Mouse (Mus musculus) liver, postnatal 0 days (tissue): ENCODE data around the gene Arhgef2.

Experiments used
- CTCF ChIP-seq: sonication (generic); IDR thresholded peaks from 2 replicates; pipeline ENCODE4 v1.5.1; 2016; ENCODE audit warnings: antibody characterized with exemption, low read depth
- EP300 ChIP-seq: IDR thresholded peaks from 2 replicates; pipeline ENCODE4 v1.6.1; 2016; ENCODE audit warnings: antibody characterized with exemption, low read depth, mild to moderate bottlenecking

- no peak for TF ChIP-seq EP300
- TF ChIP-seq CTCF = no peak
These were observed 30.8 kb downstream of the Arhgef2 start for GRCm38 (mm10) chr3:88636555-88636986.
